Mouse (Mus musculus) retina, postnatal 7 days (tissue): ENCODE results near the gene Gfral.

Experiments
- DNase-seq: peaks from one replicate; pipeline ENCODE4 v3.0.0-alpha.2; 2012; ENCODE audit warnings: low read depth, low spot score

Gfral gene

GRCm38 (mm10) chr9:76213557-76213956 is at the start of gene Gfral:
Gene Gfral (minus strand): TSS chr9:76213657.
- DNase-seq, result no peak

DNA sequence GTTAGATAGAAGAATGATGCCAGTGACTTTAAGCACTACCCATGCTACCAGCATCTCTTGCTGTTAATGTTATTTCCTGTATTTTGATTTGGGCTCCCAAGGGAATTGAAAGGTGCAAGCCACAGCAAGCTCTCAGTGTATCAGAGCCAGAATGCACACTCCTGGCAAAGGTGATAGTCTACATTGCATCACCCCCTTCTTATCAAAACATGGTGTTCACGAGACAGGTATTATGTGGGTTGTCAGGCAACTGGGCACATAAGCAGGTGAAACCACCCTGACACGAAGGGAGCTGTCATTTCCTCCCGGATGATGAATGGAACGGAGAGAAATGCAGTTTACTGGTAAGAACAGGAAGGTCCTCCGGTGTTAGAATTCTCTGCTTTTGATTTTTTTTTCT is 44.3 kb upstream of the Gfral start:
- no peak for DNase-seq

DNA sequence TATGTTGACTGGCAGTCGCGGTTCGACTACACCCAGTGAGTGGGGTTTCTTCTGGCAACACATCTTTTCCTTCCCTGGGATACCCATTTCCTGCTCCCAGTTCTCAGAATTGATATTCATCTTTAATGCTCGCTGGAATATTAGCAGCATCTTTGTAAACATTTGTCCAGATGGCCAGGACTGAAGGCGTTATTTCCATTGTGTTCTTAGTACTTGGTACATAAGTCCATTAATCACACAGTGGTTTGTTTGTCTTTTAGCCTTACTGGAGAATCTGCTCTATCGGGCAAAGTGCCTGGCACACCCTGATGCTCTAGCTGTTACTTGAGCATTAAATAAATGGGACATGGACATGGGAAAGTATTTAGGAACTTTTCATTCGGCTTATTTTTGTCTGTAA is 39.1 kb upstream of the Gfral start:
- DNase-seq, result no peak

- DNase-seq, result no peak
Observed at GRCm38 (mm10) chr9:76252109-76252508, 38.7 kb upstream of the Gfral start.

- no peak for DNase-seq
Observed at GRCm38 (mm10) chr9:76242322-76242721, 28.9 kb upstream of the Gfral start.

- no peak for DNase-seq
Observed at GRCm38 (mm10) chr9:76237946-76238345, 24.5 kb upstream of the Gfral start.

DNA sequence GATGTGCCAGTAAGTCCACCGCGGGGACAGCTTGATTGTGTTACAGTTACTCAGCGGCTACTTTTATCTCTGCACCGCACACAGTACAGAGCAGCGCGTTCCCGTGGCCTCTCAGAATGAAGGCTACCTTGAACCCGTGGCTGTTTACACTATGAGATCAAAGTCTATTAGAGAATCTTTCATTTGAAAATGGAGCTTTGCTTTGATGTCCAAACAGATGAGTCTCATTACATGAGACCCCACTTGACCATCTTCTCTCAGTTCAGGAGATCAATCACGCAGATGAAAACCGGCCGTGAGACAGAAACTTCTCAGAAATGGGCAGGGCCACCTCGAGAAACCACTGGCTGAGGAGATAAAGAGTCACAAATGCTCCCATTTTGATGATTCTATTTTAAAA is 23.8 kb upstream of the Gfral start:
- DNase-seq, result no peak

DNA sequence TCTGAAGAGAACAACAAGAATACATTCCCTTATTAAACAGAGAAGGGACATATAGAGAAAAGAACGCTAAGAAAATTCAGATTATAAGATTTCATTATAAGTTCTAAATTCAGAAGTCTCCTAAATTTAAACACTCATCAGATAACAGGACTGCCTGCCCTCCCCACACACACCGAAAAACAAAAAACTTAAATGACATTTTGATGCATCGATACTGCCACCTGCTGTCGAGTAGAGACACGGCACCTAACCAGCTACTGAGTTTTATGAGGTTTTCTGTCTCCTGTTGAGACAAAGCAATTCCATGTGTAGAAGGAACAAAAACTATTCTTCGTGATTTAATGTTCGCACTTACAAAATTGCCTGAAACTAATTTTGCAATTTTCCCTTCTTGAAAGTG is 23.2 kb upstream of the Gfral start:
- DNase-seq, result peak; percentile 28

GRCm38 (mm10) chr9:76235945-76236503 is 22.6 kb upstream of the Gfral start:
- peak; percentile 4 for DNase-seq

- DNase-seq, result no peak
Observed at GRCm38 (mm10) chr9:76234899-76235298, 21.4 kb upstream of the Gfral start.

GRCm38 (mm10) chr9:76230400-76230799 is 16.9 kb upstream of the Gfral start:
- DNase-seq, result no peak

- DNase-seq, result no peak
Observed at GRCm38 (mm10) chr9:76217178-76217975, 3.9 kb upstream of the Gfral start.

DNA sequence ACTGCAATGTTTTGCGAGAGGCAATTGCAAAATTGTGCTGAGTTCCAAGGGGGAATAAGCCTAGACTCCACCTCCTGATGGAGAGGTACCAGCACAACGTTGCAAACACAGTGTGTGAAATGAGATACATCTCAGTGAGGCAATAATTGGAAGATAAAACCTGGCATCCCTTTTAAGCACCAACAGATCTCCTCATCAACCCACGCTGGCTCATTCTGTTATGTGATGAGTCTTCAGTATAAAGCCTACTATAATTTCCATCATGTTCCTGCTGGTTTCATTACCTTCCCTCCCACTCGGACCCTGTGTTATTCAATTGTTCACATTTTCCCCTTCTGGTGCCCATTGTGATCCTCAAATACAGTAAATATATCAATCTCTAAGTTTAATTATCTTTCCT is 1.2 kb upstream of the Gfral start:
- DNase-seq, result no peak

DNA sequence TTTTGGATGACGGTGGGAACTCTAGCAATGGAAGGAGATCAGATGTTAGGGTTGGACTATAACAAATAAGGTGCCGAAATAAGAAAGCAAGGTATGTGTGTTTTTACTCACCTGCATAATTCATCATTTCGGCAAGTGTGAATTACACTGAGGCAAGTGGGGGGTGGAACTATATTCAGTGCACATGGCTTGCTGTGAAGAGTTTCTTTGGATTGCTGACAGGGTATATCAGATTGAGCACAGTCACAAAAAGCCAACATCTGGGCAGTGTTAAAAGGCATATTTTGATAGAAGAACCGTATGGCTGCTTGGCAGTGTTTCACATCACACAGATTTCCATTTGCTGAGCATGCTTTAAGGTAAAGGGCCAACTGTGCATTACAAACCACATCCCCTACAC is 16.5 kb downstream of the Gfral start:
- DNase-seq, result no peak

DNA sequence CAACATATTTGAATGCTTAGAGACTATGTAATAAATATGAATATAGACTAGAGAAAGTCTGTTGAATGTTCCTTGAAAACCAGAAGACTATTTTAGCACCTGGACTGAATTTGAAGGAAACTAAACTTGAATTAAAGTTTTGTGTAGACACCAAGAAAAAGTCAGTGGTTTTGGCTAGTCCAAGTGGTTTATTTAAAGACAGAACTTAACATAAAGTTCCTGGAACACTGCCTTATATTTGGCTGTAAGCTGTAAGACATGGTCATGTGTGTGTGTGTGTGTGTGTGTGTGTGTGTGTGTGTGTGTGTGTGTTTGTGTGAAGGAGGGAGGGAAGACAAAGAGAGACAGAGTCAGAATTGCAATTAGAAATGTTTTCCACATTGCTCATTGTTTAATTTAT is 34.2 kb downstream of the Gfral start:
- no peak for DNase-seq

GRCm38 (mm10) chr9:76172686-76173295 is 40.7 kb downstream of the Gfral start:
- no peak for DNase-seq

DNA sequence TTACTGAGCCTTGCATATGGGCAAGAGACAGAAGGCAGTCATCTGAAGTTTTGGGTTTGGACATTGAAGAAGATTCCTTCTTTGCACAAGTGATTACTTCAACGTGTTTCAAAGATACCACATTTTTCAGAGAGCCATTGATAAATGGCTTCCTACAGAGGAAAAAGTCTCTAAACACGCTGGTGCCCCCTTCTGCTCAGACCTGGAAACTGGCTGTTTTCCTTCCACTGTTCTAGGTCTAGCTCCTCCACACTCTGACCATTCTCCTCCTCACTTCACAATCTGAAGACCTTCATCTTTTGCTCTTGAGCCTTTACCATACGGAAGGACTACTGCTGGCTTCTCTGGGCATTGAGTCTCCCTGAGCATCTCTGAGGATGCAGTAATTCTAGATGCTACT is 45.1 kb downstream of the Gfral start:
- no peak for DNase-seq

DNA sequence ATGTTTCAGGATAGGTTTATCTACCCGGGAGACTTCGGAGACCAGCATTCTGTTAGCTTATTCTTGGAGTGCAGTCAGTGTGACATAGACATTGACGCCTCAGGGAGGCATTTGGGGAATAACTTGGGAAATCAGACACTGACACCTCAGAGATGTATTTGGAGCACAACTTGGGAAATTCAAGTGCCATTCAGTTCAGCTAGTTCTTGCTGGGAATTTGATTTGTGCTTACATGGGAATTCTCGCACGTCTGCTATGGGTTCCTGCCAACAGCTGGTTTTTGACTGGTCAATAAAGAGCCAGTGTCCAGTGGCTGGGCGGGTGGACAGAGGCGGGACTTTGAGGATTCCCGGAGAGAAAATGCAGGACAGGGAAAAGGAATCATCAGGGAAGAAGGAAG is 51.0 kb downstream of the Gfral start:
- DNase-seq, result no peak

DNA sequence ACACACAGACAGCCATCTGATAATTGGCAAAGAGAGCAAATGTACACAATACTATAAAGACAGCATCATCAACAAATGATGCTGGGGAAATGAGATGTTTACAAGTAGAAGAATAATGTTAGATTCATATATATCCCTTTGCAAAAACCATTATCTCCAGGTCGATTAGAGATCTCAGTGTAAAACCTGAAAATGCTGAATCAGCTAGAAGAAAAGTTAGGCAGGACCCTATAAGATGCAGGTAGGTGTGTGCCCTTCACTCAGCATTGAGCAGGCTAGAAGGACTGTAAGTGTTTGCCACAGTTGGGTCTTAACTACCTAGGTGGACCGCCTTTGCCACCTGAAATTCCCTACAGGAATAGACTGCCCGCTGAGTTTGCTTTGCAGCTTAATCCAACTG is 67.9 kb downstream of the Gfral start:
- no peak for DNase-seq

DNA sequence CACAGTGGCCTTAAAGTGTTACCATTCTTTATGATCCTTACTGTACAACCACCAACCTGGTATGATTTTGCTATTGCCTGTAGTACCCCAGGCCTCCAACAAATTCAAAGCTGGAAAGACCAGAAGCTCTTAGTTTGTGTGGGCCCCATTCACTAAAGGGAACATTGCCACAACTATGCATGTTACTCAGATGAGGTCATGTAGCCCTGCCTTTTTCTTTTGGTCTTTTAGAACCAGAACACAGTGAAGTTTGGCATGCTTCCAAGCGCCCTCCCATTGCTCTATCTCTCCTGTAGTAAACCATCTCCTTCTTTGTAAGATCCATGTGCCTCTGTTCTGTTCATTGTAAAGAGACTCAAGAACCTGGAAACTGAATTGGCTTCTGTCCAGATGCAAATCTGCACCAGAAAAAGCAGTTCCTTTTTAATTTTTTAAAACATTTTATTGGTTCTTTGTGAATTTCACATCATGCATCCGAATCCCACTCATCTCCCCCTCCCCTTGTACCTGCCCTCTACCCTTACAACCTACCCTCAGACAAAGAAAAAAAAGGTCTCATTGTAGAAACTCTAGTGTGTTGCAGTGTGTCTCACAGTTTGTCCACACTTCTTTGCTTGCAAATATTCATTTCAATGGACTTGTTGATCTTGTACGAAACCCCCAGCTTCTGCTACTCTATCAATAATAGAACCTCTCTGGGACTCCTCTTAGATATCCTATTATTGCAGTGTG is 74.9 kb downstream of the Gfral start:
- no peak for DNase-seq

- DNase-seq, result no peak
Observed at GRCm38 (mm10) chr9:76134042-76134441, 79.4 kb downstream of the Gfral start.

GRCm38 (mm10) chr9:76129353-76129752 is 84.1 kb downstream of the Gfral start:
- no peak for DNase-seq
